Mouse (Mus musculus) kidney, adult 9 months (tissue): ENCODE data around the gene 1700016H13Rik.

Experiments
- DNase-seq: peaks from one replicate; pipeline ENCODE4 v3.0.0; 2022

1700016H13Rik gene

DNA sequence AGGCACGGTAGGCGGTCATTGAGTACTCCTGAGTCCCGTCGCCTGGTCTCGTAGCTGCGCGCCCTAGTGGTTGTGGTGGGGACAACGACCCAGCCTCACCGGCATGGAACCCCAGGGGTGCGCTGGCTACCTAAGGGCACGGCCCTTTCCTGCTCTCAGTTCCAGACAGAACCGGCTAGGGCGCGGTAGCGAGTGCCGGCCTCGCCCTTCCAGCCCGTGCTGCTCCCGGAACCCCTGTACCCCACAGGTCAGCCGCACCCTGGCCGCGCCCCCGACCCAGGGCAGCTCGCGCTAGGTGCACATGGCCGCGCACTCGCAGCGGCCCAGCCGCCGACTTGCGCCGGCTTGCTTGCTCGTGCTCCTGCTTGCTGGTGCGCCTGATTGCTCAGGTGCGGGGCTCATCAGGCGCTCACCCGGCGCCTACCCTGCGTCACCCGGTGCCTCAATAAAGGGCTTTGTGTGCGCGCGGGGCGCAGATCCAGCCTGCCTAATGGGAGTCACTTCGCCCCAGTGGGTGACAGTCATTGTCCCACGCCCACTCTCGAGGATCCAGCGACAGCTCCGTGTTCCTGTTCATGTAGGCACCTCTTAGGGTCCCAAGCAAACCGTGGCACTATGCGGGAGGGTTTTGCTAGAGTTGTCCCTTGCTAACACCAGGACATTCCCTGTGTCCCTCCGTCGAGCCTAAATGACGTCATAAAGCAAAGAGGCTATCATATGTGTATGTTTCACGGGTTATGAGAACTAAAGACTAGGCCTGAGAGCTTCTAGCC lies at the start of gene 1700016H13Rik:
Gene 1700016H13Rik (minus strand): TSS at position 665 of the 773 bp plus-strand sequence.
- DNase-seq, result peak; percentile 70

DNA sequence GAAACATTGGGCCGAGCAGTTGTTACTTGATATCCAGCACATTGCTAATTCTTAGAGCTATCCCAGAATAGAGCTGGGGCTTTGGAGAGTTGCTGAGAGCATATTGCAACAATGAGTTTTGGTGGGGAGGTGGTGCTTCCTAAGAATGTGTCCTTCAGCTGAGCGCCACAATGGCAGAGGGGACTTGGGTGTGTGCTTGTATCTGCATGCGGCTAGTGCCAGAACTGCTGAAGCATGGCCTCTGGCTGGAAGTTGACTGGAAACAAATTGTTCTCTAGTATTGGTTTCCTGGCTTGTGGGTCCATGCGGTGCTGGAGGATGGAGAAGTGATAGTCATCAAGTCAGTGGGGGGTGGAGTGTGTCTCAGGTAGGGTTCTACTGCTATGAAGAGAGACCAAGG lies 49.5 kb upstream of the 1700016H13Rik start:
- DNase-seq, result no peak

DNA sequence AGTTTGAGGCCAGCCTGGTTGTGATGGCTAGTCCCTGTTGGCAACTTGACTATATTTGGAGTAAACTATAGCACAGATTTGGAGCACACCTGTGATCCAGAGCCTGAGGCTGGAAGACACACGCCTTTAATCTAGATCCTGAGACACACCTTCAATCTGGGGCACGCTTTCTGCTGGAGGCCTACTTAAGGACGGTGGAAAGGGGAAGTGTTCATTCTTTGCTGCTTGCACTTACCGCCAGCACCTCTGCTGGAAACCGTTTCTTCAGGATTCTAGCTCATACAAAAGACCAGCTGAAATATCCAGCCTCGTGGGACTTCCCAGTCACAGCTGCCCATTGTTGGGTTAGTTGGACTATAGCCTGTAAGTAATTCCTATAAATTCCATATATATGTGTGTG lies 46.7 kb upstream of the 1700016H13Rik start:
- DNase-seq, result no peak

DNA sequence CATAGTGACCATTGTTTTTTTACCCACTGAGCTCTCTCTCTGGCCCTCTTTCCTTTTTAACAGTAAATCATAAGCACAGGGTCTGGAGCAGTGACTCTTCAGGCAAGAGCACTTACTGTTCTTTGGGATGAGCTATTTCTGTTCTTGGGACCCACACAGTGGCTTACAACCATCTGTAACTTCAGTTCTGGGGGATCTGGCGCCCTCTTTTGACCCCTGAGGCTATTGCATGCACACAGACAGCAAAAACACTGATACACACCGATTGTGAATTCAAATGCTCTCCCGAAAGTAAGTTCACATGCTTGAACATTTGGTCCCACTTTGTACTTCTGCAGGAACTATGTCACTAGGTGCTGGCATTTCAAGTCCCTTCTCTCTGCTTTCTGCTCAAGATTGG lies 45.7 kb upstream of the 1700016H13Rik start:
- DNase-seq, result no peak

DNA sequence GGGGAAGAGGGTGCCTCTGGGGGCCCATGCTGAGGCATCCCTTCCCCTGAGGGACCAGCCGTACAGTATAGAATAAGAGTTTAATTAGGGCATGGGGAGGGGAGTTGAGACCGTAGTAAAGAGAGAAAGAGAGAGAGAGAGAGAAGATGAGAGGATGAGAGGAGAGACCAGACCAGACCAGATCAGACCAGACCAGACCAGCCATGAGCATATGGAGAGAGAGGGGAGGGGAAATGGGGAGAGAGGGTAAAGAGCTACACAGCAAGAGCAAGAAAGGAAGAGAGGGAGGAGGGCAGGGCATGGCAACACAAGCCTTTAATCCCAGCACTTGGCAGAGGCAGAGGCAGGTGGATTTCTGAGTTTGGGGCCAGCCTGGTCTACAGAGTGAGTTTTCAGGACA lies 44.9 kb upstream of the 1700016H13Rik start:
- DNase-seq, result no peak

DNA sequence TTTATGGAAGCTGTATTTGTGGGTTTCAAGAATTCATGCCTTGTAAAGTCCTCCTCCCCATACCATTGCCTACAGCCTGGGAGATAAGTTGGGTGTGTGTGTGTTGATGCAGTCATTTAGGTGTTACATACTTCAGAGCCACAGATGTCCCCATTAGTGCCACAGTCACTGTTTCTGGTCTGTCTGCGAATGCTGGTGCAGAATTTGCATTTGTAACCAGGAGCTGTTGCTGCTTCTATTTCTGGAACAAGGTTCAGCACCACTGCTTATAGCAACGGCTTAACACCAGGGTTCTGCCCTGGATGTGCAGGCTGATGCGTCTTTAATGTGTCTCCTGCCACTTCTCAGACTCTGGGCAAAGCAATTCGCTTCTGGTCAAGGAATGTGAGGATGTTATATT lies 43.7 kb upstream of the 1700016H13Rik start:
- no peak for DNase-seq

DNA sequence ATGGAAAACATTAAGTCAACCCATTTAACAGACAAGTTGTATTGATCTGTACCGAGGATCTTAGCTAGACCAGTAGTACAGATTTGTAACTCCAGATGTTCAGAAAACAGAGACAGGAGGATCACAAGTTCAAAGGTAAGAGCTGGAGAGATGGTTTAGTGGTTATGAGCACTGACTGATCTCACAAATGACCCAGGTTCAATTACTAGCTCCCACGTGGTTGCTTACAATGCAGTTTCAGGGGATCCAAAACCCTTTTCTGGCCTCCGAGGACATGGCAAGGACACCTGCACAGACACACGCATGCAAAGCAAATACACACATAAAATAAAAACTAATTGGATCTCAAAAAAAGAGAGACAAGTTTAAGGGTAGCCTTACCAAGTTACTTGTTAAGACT lies 42.8 kb upstream of the 1700016H13Rik start:
- peak; percentile 46 for DNase-seq

DNA sequence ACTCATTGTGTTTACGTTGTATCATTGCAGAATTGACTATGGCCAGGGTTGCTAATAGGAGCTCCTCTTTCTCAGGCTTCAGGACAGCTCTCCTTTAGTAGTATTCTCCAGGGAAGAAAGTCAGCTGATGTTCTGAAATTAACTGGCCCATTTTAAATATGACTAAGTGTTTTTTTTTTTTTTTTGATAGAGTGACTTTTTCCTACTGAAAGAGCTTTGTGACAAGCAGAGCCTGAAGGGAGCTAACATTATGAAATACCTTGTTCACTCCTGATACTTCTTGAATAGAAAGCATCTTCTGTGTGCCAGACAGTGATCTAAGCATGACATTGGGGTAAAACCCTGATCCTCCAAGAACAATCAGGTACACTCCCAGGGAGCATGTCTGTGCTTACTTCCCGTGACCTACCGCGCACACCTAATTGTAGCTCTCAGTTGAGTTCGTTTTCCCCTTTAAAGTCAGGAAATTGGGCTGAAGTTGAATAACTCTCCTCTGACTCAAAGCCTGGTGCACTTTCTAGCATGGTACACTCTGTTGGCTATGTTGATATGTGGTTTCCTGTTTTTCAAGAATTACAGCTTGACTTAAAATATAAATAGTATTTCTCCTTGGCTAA lies 42.2 kb upstream of the 1700016H13Rik start:
- DNase-seq, result no peak

DNA sequence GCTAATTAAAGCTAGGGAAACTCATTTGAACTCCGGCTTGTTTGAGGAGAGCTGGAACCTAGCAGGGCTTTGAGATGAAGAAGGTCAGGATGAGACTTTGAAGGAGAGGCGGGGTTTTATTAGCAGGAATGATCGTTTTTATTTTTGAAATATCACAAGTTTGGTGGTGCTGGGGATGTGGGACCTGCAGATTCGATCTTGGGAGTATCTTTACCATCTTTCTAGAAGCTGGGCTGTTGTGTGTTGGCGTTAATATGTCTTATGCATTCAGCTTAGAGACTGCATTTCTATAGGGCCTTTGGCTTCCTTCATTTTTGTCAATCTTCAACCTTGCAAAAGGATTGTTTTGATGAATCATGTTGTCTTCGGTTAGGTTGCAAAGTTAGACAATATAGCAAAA lies 38.3 kb upstream of the 1700016H13Rik start:
- no peak for DNase-seq

DNA sequence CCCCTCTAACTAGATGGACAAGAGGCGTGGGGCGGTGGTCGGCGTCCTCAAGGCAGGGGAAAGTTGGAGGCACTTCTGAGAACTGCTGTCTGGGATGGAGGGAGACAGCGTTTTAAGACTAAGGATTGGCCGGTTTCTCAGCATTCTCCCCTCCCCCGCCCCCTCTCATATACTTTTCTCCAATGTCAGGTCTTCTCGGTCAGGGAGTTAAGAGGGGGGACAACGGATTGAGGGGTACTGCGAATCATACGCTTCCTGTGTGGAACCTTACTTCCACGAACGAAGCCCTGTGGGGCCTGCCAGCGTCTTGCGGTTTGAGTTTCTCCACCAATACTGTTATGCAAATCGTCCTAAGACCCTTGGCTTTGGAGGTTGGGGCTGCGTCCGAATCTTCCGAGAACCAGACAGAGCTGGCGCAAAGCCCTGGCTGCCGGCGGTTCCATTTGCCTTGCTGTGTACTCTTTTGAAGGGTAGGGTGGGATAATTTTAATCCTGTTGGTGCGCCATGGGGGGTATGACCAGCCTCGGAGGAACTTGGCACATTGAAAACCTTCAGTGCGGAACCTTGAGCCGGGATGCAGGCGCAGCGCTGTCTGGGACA lies 37.3 kb upstream of the 1700016H13Rik start:
- peak; percentile 58 for DNase-seq

DNA sequence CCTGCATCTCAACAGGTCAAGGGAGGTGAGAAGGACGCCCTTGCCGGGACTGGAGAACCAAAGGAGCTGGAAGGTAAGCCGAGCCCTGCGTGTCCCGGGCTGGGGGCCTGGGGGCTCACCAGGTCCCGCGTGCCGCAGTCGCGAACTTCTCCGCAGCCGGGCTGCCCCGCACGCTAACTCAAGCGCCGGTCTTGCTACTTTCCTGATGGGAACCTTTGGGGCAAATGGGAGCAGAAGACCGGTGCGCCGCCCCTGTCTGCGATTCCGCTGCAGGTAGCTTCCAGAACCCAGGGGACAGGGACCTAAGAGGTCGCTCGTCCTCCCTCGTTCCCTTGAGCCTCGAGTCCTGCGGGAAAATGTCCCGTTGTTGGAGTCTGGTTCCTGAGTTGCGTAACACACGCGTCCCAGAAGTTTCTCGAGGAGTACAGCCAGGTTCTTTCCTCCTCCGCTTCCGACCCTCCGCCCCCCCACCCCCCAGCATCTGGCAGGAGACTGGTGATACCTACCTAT lies 36.8 kb upstream of the 1700016H13Rik start:
- peak; percentile 53 for DNase-seq

DNA sequence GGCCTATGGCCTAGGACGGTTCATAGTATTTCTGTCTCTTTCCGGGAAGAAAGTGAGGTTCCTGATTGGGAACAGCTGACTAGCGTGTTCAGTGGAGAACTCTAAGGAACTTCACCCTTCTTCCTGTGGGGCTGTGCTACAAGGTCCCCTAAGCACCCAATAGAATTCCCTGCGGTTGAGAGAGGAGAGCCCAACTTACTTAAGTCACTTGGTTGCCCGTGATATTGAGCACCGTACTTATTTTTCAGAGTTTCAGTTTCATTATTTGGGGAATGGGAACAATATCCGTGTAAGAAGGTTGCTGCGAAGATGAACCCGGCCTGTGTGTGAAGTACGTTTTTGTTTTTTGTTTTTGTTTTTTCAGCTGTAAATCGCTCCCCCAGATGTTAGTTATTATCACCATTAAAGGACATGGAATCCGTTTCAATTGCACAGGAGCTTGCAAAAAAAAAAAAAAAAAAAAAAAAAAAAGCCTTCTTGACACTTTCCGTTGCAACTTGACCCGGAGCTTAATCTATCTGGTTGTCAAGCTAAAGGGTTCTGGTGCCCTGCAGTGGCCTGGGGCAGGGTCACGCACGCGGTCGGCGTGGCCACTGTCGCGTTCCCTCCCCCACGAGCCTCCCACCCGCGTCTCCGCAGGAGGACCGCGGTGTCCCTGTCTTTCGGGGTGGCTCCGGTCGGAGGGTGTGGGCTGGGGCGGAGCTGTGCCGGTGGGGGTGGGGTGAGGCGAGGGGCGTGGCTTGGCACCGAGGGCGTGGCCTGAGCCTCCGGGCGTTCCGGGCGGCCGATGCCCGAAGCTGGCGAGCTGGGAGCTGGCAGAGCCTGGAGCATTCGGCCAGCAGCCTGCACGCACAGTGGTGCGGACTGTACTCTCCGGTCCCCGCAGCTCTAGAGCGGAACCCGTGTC lies 36.1 kb upstream of the 1700016H13Rik start, which contains the start of gene Aff1:
Gene Aff1 (plus strand): TSS at position 751 of the 907 bp plus-strand sequence.
- DNase-seq, result peak; percentile 91

DNA sequence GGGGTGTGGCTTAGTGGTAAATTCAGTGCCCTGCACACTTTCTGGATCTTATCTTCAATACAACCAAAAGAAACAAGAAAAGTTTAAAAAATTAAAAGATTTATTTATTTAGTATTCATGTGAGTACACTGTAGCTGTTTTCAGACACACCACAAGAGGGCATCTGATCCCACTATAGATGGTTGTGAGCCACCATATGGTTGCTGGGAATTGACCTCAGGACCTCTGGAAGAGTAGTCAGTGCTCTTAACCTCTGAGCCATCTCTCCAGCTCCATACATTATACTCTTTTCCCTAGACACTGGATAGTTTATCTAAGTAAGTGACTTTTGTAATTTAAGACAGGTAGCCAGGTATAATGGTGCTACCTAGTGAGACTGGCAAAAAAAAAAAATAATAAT lies 35.4 kb upstream of the 1700016H13Rik start:
- no peak for DNase-seq

DNA sequence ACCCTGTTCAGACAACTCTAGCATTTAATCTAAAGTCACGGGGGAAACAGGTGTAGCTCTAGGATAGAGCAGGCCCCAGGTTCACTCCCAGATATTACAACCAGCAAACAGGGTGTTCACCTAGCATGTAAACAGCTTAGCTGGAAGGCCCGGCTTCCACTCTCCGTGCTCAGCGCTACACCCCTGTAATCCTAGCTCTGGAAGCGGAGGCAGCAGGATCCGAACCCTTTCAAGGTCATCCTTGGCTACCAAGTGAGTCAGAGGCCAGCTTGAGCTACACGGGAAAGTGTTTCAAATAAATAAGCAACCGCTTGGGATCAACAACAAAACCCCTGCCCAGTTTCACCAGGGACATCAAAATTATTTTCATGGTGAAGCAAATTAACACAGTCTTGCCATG lies 34.4 kb upstream of the 1700016H13Rik start:
- DNase-seq, result no peak

DNA sequence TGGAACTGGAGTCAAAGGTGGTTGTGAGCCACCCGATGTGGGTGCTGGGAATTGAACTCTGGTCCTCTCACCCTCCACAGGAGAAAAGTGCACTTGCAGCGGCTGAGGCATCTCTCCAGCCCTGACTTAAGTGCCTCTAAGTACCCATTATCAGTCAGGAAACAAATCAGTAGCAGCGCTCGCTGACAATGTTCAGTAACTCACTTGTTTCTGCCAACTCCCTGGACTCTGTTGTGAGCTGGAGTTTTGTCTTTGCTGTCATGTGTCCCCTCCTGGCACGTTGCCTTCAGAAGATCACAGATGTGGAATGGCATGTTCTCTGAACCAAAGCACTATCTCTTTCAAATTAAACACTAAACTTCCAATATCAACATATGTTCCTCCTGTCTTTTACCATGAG lies 33.8 kb upstream of the 1700016H13Rik start:
- no peak for DNase-seq

DNA sequence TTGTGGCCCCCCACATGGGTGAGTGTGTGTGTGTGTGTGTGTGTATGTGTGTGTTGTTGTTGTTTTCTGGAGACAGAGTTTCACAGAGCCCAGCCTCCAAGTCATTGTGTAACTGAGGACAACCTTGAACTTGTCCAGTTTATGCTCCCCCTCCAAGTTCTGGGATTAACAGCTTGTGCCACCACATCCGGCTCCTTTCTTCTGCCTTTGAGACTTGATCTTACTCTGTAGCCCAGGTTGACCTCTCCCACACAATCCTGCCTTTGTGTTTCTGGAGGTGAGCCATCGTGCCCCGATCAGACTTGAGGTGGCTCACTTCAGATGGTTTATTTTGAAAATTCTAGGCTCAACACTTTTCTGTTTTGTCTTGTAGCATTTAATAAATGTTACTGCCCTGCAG lies 26.0 kb upstream of the 1700016H13Rik start:
- no peak for DNase-seq

DNA sequence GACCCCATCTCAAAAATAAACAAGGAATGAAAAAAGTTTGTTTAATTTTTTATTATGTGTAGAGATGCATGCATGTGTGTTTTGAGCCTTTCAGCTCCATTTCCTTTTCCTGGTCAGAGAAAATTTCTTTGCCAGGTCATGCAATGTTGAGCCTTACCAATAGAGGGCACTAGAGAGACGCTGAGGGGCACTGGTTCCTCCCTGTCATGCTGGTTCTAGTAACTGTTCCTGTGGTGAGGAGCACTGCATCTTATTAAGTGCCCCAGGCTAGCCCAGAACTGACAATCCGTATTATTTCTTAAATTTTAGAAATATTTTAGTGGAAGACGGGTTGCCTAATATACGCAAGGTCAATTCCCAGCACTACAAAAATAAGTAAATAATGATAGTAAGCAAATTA lies 24.6 kb upstream of the 1700016H13Rik start:
- peak; percentile 89 for DNase-seq

DNA sequence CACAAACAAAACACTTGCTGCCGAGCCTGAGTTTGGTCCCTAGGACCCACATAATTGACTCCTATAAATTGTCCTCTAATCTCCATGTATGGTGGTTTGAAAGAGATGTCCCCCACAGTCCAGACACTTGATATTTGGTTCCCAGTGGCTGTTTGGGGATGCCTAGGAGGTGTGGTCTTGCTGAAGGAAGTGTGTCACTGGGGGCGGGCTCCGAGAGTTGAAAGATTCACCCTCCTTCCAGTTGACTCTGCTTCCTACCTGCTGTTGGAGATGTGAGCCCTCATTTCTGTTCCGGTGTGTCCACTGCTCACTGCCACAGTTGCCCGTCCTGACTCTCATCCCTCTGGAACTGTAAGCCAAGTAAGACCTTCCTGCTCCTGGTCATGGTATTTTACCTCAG lies 23.2 kb upstream of the 1700016H13Rik start:
- no peak for DNase-seq

DNA sequence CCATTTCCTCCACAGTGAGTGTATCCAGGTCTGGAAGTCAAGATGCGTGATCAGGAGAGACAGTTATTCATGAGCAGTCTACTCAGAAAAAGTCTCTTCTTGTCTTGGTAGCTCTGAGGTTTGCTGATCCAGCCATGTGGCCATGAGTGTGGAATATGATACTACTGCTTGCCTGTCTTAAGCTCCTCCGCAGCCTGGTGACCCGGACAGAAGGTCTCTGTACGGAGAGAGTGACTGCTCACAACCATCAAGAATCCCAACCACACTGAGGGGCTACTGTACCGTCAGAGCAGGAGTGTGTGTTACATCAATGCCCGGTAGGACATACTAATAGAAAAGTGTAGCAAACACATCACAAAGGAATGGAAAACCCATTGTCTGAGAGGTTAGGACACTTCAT lies 22.1 kb upstream of the 1700016H13Rik start:
- DNase-seq, result no peak

DNA sequence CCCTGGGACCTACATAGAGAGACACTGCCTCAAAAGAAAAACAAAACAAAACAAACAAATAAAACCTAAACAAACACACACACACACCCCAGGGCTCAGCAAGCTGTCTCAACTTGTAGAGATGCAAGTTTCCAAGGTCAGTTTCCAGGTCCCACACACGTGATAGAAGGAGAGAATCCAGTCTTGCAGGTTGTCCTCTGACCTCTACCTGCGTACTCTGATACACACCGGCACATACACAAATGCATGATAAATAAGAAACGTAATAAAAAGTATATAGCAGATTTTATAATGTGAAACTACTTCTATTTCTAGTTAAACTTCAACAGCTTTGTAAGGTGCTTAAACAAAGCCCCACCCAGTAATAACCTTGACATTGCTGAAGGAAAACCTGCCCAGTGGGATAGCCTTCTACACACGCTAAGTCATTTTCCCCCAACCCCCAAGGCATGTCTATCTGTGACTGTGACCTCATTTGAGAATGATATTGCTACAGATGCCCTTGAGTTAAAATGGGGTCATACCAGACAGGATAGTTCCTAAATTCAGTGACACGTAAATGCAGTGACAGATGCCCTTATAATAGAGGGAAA lies 20.6 kb upstream of the 1700016H13Rik start:
- DNase-seq, result no peak

DNA sequence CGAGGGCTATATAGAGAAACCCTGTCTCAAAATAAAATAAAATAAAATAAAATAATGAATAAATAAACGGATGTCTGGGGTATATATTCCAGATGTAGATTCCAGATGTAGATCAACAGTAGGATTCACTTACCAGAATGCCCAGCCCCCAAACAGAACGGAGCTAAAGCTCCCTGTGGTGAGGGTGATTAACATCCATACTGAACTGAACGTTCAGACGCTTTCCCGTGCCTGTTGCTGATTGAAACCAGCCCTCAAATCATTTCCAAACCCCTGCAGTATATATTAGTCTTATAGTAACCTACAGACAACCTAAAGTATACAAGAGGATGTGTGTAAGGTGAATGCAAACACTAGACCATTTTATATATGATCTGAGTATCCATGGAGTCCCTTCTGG lies 18.7 kb upstream of the 1700016H13Rik start:
- DNase-seq, result no peak

DNA sequence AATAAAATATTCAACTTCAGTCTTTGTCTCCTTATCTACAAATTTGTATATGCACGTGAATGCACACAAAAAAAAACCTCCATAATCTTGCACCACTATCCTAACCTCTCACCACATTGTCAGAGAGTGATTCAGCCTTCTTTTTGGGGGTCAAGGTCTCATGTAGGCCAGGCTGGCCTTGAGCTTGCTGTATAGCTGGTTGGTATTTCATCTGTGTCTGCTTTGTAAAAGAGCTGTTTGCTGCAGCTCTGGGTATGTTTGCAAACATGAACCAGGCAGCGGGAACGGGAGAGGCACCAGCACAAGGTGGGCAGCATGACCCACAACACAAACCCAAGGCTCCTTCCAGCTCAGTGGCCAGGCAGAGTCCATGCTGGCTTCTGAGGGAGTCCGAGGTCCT lies 17.8 kb upstream of the 1700016H13Rik start:
- DNase-seq, result no peak
